Mouse (Mus musculus) adrenal gland, postnatal 0 days (tissue): ENCODE results near the gene Fshb. TPM values are rescaled to one million over a fixed set of nuclear protein-coding genes. Genes with fewer than 3 reads are reported as not detected.

Source experiments
- polyA plus RNA-seq: library from polyadenylated mRNA; unstranded; fragments of >200 nt; fragmentation: Nextera tagmentation; extraction: Ambion mirVana; gene quantifications from 2 replicates; pipeline ENCODE4 v1.2.1, GENCODE M21; 2015

The Fshb gene
- not detected in 2 replicates for polyA plus RNA-seq

DNA sequence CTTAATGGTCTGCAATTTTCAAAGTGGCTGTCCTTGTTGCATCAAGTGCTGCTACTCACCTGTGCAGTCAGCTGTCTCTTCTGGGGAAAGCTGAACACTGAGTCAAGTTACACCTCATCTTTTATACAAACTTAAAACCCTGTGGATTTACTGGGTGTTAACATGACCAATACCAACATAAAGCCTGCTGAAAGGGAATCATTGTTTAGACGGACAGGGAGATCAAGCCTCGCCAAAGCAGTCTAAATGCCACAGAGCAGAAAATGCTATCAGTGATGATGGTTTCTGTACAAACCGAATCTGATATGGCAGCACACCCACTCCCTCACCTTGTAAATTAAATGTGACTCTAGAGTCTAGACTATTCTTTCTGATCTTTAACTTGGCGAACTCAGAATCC is at the start of gene Fshb:
Gene Fshb (minus strand): TSS at position 101 of the 400 bp plus-strand sequence.

Other genes starting within 250 kb of the Fshb start
- gene Arl14ep, start 85.2 kb downstream of the Fshb start, polyA plus RNA-seq: 22.6 and 26.2 TPM in 2 replicates
- gene Kcna4, start 231.0 kb upstream of the Fshb start, polyA plus RNA-seq: 0.26 and 0.32 TPM in 2 replicates